Mouse (Mus musculus) liver, embryonic 15.5 days (tissue): Measurements from ENCODE around the gene Ckap5. TPM values are rescaled to one million over a fixed set of nuclear protein-coding genes. Genes with fewer than 3 reads are reported as not detected.

ENCODE experiments used
- polyA plus RNA-seq: library from polyadenylated mRNA; unstranded; fragments of >200 nt; fragmentation: Nextera tagmentation; extraction: Ambion mirVana; gene quantifications from 2 replicates; pipeline ENCODE4 v1.2.1, GENCODE M21; 2015

The Ckap5 gene
- polyA plus RNA-seq, 1 experiment from 2014 or later = 40.6 TPM

Other genes with a start within 250 kb of the Ckap5 start
- gene 1110051M20Rik, start 82.1 kb upstream of the Ckap5 start, polyA plus RNA-seq = 5.8 and 7.0 TPM in 2 replicates
- 1.2 and 1.3 TPM in 2 replicates for gene Lrp4, start 69.3 kb upstream of the Ckap5 start, polyA plus RNA-seq
- gene F2, start 109.7 kb downstream of the Ckap5 start, polyA plus RNA-seq = 365 and 498 TPM in 2 replicates
- gene Zfp408, start 123.0 kb downstream of the Ckap5 start, polyA plus RNA-seq = 2.8 and 2.9 TPM in 2 replicates
- 42.5 and 43.7 TPM in 2 replicates for gene Arhgap1, start 123.1 kb downstream of the Ckap5 start, polyA plus RNA-seq
- 13.4 and 14.1 TPM in 2 replicates for gene Atg13, start 183.8 kb downstream of the Ckap5 start, polyA plus RNA-seq
- gene Harbi1, start 184.1 kb downstream of the Ckap5 start, polyA plus RNA-seq = 6.7 and 8.3 TPM in 2 replicates
- 5.2 and 6.1 TPM in 2 replicates for gene Ambra1, start 203.4 kb downstream of the Ckap5 start, polyA plus RNA-seq